Mouse (Mus musculus) kidney, postnatal 0 days (tissue): ENCODE data around the gene Olfr1314. TPM values are rescaled to one million over a fixed set of nuclear protein-coding genes. Genes with fewer than 3 reads are reported as not detected.

Experiments
- ATAC-seq: fragments of 200-750 bp; cut with Nextera tagmentation; replicated peaks from 2 replicates; pipeline ENCODE4 v1.8.0; 2017; ENCODE audit warnings: low read depth, moderate number of reproducible peaks, moderate TSS enrichment, moderate library complexity; ENCODE audit not compliant: low FRiP score
- DNase-seq: peaks from one replicate; pipeline ENCODE4 v3.0.0-alpha.2; 2016; ENCODE audit warnings: low spot score
- H3K27ac ChIP-seq: fragments of 300-500 bp; sonication (generic); 2 replicates; pipeline ENCODE4 v1.5.1; 2014; ENCODE audit warnings: mild to moderate bottlenecking
- H3K27me3 ChIP-seq: fragments of 300-500 bp; sonication (generic); 2 replicates; pipeline ENCODE4 v1.6.1; 2014; ENCODE audit warnings: low read length, mixed read lengths; ENCODE audit not compliant: insufficient read depth
- H3K36me3 ChIP-seq: fragments of 300-500 bp; sonication (generic); 2 replicates; pipeline ENCODE4 v1.6.1; 2014; ENCODE audit warnings: low read length, mixed read lengths; ENCODE audit not compliant: insufficient read depth
- H3K4me1 ChIP-seq: fragments of 300-500 bp; sonication (generic); replicated peaks from 2 replicates; pipeline ENCODE4 v1.6.1; 2014; ENCODE audit warnings: antibody characterized with exemption, low read length, mixed read lengths; ENCODE audit not compliant: insufficient read depth
- H3K4me2 ChIP-seq: fragments of 300-500 bp; sonication (generic); 2 replicates; pipeline ENCODE4 v1.6.1; 2014; ENCODE audit warnings: mild to moderate bottlenecking, low read length, moderate library complexity, mixed read lengths
- H3K4me3 ChIP-seq: fragments of 300-500 bp; sonication (generic); replicated peaks from 2 replicates; pipeline ENCODE4 v1.5.1; 2014; ENCODE audit warnings: low read depth, low read length
- H3K9ac ChIP-seq: fragments of 300-500 bp; sonication (generic); 2 replicates; pipeline ENCODE4 v1.6.1; 2014; ENCODE audit warnings: low read depth, low read length
- H3K9me3 ChIP-seq: fragments of 300-500 bp; sonication (generic); replicated peaks from 2 replicates; pipeline ENCODE4 v1.6.1; 2016; ENCODE audit warnings: low read length, inconsistent platforms, mixed read lengths
- CTCF ChIP-seq: IDR thresholded peaks from 2 replicates; pipeline ENCODE4 v1.5.1; 2016; ENCODE audit warnings: antibody characterized with exemption, low read depth, mild to moderate bottlenecking, moderate library complexity
- WGBS: fragments of 180-500 bp; shearing (Covaris S2); extraction: QIAGEN DNeasy Blood & Tissue Kit; methylation state at CpG from one replicate; pipeline ENCODE4 v1.1.7; 2014; 5-methylcytosine and 5-hydroxymethylcytosine counted together
- polyA plus RNA-seq: library from polyadenylated mRNA; unstranded; fragments of >200 nt; fragmentation: Nextera tagmentation; extraction: Ambion mirVana; gene quantifications from 2 replicates; pipeline ENCODE4 v1.2.1, GENCODE M21; 2015

Olfr1314 gene
- polyA plus RNA-seq: not detected in 2 replicates

- Histone ChIP-seq H3K4me3 (no peak within 1 kb of the TSS), H3K4me2 (no peak within 1 kb of the TSS), H3K27me3 (no peaks in the 10 kb centered on the region), H3K27ac (no peak within 1 kb of the TSS), H3K9ac (no peak within 1 kb of the TSS), H3K9me3 (no peaks in the 10 kb centered on the region), H3K36me3 (no peaks in the 10 kb centered on the region), H3K4me1 (no peaks in the 10 kb centered on the region)
- no peak for DNase-seq
- no peak for ATAC-seq
- no peak for TF ChIP-seq CTCF
Measured at GRCm38 (mm10) chr2:112096681-112097080, at the start of gene Olfr1314. Gene Olfr1314, minus strand, starts transcription at chr2:112096781.

GRCm38 (mm10) chr2:112140029-112140428, 43.4 kb upstream of the Olfr1314 start, which contains the start of gene Olfr1317:
Gene Olfr1317, plus strand, starts transcription at chr2:112140329.
- ATAC-seq: no peak
- H3K27ac ChIP-seq: no peak within 1 kb of the TSS
- no peak within 1 kb of the TSS for H3K9ac ChIP-seq
- no peak for DNase-seq
- WGBS: 77% methylated on average over 2 of the region's 2 CpGs
- H3K4me2 ChIP-seq: no peak within 1 kb of the TSS
- H3K9me3 ChIP-seq: no peaks in the 10 kb centered on the region
- no peak within 1 kb of the TSS for H3K4me3 ChIP-seq
- no peaks in the 10 kb centered on the region for H3K4me1 ChIP-seq
- no peaks in the 10 kb centered on the region for H3K27me3 ChIP-seq
- TF ChIP-seq CTCF: no peak
- no peaks in the 10 kb centered on the region for H3K36me3 ChIP-seq

GRCm38 (mm10) chr2:112134877-112135276, 38.3 kb upstream of the Olfr1314 start, which contains the start of gene Olfr1316:
Gene Olfr1316, minus strand, starts transcription at chr2:112134977.
- TF ChIP-seq CTCF: no peak
- no peaks in the 10 kb centered on the region for H3K27me3 ChIP-seq
- no peak within 1 kb of the TSS for H3K4me2 ChIP-seq
- H3K9ac ChIP-seq: no peak within 1 kb of the TSS
- no peaks in the 10 kb centered on the region for H3K36me3 ChIP-seq
- H3K9me3 ChIP-seq: no peaks in the 10 kb centered on the region
- DNase-seq (no peak), ATAC-seq (no peak)
- no peak within 1 kb of the TSS for H3K4me3 ChIP-seq
- H3K27ac ChIP-seq: no peak within 1 kb of the TSS
- WGBS: 90% methylated on average over 2 of the region's 2 CpGs
- H3K4me1 ChIP-seq: no peaks in the 10 kb centered on the region

- H3K4me2 ChIP-seq: no peak within 1 kb of the TSS
- DNase-seq: no peak
- 78% methylated on average over 1 of the region's 1 CpGs for WGBS
- no peak for ATAC-seq
- H3K4me1 ChIP-seq: no peaks in the 10 kb centered on the region
- H3K9ac ChIP-seq: no peak within 1 kb of the TSS
- no peak within 1 kb of the TSS for H3K27ac ChIP-seq
- no peak for TF ChIP-seq CTCF
- H3K9me3 ChIP-seq: no peaks in the 10 kb centered on the region
- no peaks in the 10 kb centered on the region for H3K27me3 ChIP-seq
- no peaks in the 10 kb centered on the region for H3K36me3 ChIP-seq
- no peak within 1 kb of the TSS for H3K4me3 ChIP-seq
Measured at GRCm38 (mm10) chr2:112115340-112115739, 18.8 kb upstream of the Olfr1314 start, which contains the start of gene Olfr1315-ps1. Gene Olfr1315-ps1, minus strand, starts transcription at chr2:112115440.

- Histone ChIP-seq H3K4me1 (no peaks in the 10 kb centered on the region), H3K9me3 (no peaks in the 10 kb centered on the region), H3K4me3 (no peak within 1 kb of the TSS), H3K27me3 (no peaks in the 10 kb centered on the region), H3K27ac (no peak within 1 kb of the TSS), H3K36me3 (no peaks in the 10 kb centered on the region), H3K4me2 (no peak within 1 kb of the TSS), H3K9ac (no peak within 1 kb of the TSS)
- DNase-seq (no peak), ATAC-seq (no peak)
- no peak for TF ChIP-seq CTCF
Measured at GRCm38 (mm10) chr2:112077743-112078142, 18.8 kb downstream of the Olfr1314 start, which contains the start of gene Olfr1313. Gene Olfr1313, minus strand, starts transcription at chr2:112077843.

GRCm38 (mm10) chr2:112050138-112050537, 46.4 kb downstream of the Olfr1314 start, which contains the start of gene Olfr1312:
Gene Olfr1312, minus strand, starts transcription at chr2:112050238.
- H3K27ac ChIP-seq: no peak within 1 kb of the TSS
- no peak for ATAC-seq
- H3K9me3 ChIP-seq: no peaks in the 10 kb centered on the region
- WGBS: 26% methylated on average over 1 of the region's 1 CpGs
- H3K9ac ChIP-seq: no peak within 1 kb of the TSS
- no peak within 1 kb of the TSS for H3K4me3 ChIP-seq
- no peak for TF ChIP-seq CTCF
- DNase-seq: no peak
- no peak within 1 kb of the TSS for H3K4me2 ChIP-seq
- H3K36me3 ChIP-seq: no peaks in the 10 kb centered on the region
- no peaks in the 10 kb centered on the region for H3K4me1 ChIP-seq
- H3K27me3 ChIP-seq: no peaks in the 10 kb centered on the region

Other genes with a start within 250 kb of the Olfr1314 start
- gene Olfr1305, start 219.6 kb downstream of the Olfr1314 start, polyA plus RNA-seq: not detected in 2 replicates
- not detected in 2 replicates for gene Olfr1306, start 180.5 kb downstream of the Olfr1314 start, polyA plus RNA-seq
- not detected in 2 replicates for gene Olfr1307, start 147.3 kb downstream of the Olfr1314 start, polyA plus RNA-seq
- gene Olfr1308, start 131.8 kb downstream of the Olfr1314 start, polyA plus RNA-seq: not detected in 2 replicates
- not detected in 2 replicates for gene Olfr1309, start 106.5 kb downstream of the Olfr1314 start, polyA plus RNA-seq
- not detected in 2 replicates for gene Olfr1310, start 84.1 kb downstream of the Olfr1314 start, polyA plus RNA-seq
- not detected in 2 replicates for gene Olfr1311, start 72.4 kb downstream of the Olfr1314 start, polyA plus RNA-seq
- gene Olfr1312, start 46.5 kb downstream of the Olfr1314 start, polyA plus RNA-seq: not detected in 2 replicates
- not detected in 2 replicates for gene Olfr1313, start 18.9 kb downstream of the Olfr1314 start, polyA plus RNA-seq
- not detected in 2 replicates for gene Olfr1315-ps1, start 18.7 kb upstream of the Olfr1314 start, polyA plus RNA-seq
- not detected in 2 replicates for gene Olfr1316, start 38.2 kb upstream of the Olfr1314 start, polyA plus RNA-seq
- not detected in 2 replicates for gene Olfr1317, start 43.5 kb upstream of the Olfr1314 start, polyA plus RNA-seq
- 0.10 and 0.11 TPM in 2 replicates for gene Olfr1318, start 57.4 kb upstream of the Olfr1314 start, polyA plus RNA-seq
- gene Lpcat4, start 142.7 kb upstream of the Olfr1314 start, polyA plus RNA-seq: 18.5 and 19.7 TPM in 2 replicates
- gene Nutm1, start 162.5 kb upstream of the Olfr1314 start, polyA plus RNA-seq: 0.05 TPM in 2 replicates
- gene Nop10, start 165.1 kb upstream of the Olfr1314 start, polyA plus RNA-seq: 232 and 252 TPM in 2 replicates
- 7.8 and 8.7 TPM in 2 replicates for gene Slc12a6, start 169.0 kb upstream of the Olfr1314 start, polyA plus RNA-seq
- not detected in 2 replicates for gene Gm21985, start 169.5 kb upstream of the Olfr1314 start, polyA plus RNA-seq